Mouse (Mus musculus) left cerebral cortex, postnatal 25 days (tissue): ENCODE results near the gene Ubac2. TPM values are rescaled to one million over a fixed set of nuclear protein-coding genes. Genes with fewer than 3 reads are reported as not detected.

Source experiments
- DNase-seq, 2 experiments: peaks; one replicate each; pipeline ENCODE4 v3.0.0; 2022; ENCODE audit warnings: low spot score in 2 of 2, mixed read lengths in 1 of 2
- intact Hi-C: fragments of 180-260 bp; cut with DNase I; formaldehyde crosslinking; loops from one replicate; pipeline ENCODE4 v1.15.1; 2025
- total RNA-seq, 2 experiments: library from RNA; stranded (reverse); gene quantifications; 2 replicates each; pipeline ENCODE4 v1.2.3; 2021

Ubac2 gene
- total RNA-seq, 2 experiments from 2014 or later: 33.7 to 33.8 TPM

- no peak for DNase-seq
- intact Hi-C loops: no loop called here
Measured at GRCm38 (mm10) chr14:121938256-121939191, 60.1 kb downstream of the Ubac2 start.

GRCm38 (mm10) chr14:121939582-121939981 is 61.2 kb downstream of the Ubac2 start:
- no peak for DNase-seq
- intact Hi-C loops: no loop called here

GRCm38 (mm10) chr14:121946131-121946530 is 67.7 kb downstream of the Ubac2 start:
- no peak for DNase-seq
- intact Hi-C loops: no loop called here

- intact Hi-C loops: no loop called here
Measured at GRCm38 (mm10) chr14:121946728-121947127, 68.3 kb downstream of the Ubac2 start.

GRCm38 (mm10) chr14:121947201-121947760 is 68.9 kb downstream of the Ubac2 start:
- DNase-seq: no peak
- intact Hi-C loops: no loop called here

More at GRCm38 (mm10) chr14:121946728-121947127, 68.3 kb downstream of the Ubac2 start:
- no peak for DNase-seq

- intact Hi-C loops: no loop called here
- DNase-seq: no peak
Measured at GRCm38 (mm10) chr14:121947966-121948365, 69.5 kb downstream of the Ubac2 start.

- DNase-seq: peak in 1 of 2 experiments; percentile 46
- intact Hi-C loops: no loop called here
Measured at GRCm38 (mm10) chr14:121949436-121949835, 71.0 kb downstream of the Ubac2 start.

- DNase-seq: no peak
- intact Hi-C loops: no loop called here
Measured at GRCm38 (mm10) chr14:121949897-121950296, 71.5 kb downstream of the Ubac2 start.

GRCm38 (mm10) chr14:121951399-121952045 is 73.1 kb downstream of the Ubac2 start:
- DNase-seq: no peak
- intact Hi-C loops: no loop called here

- intact Hi-C loops: no loop called here
Measured at GRCm38 (mm10) chr14:121952046-121952400, 73.6 kb downstream of the Ubac2 start.

GRCm38 (mm10) chr14:121954129-121954528 is 75.7 kb downstream of the Ubac2 start:
- intact Hi-C loops: no loop called here
- DNase-seq: no peak

More at GRCm38 (mm10) chr14:121952046-121952400, 73.6 kb downstream of the Ubac2 start:
- no peak for DNase-seq

GRCm38 (mm10) chr14:121954608-121955007 is 76.2 kb downstream of the Ubac2 start:
- intact Hi-C loops: no loop called here
- no peak for DNase-seq

GRCm38 (mm10) chr14:121955176-121955795 is 76.9 kb downstream of the Ubac2 start:
- no peak for DNase-seq
- intact Hi-C loops: no loop called here

GRCm38 (mm10) chr14:121956291-121956690 is 77.9 kb downstream of the Ubac2 start:
- intact Hi-C loops: no loop called here
- no peak for DNase-seq

- no peak for DNase-seq
- intact Hi-C loops: no loop called here
Measured at GRCm38 (mm10) chr14:121957176-121957871, 78.9 kb downstream of the Ubac2 start.

GRCm38 (mm10) chr14:121958041-121958750 is 79.8 kb downstream of the Ubac2 start:
- DNase-seq: no peak
- intact Hi-C loops: no loop called here

- intact Hi-C loops: no loop called here
- no peak for DNase-seq
Measured at GRCm38 (mm10) chr14:121958751-121959537, 80.5 kb downstream of the Ubac2 start.

- no peak for DNase-seq
- intact Hi-C loops: no loop called here
Measured at GRCm38 (mm10) chr14:121959538-121959980, 81.1 kb downstream of the Ubac2 start.
